ENCODE assay signal across 13 mouse cellular contexts in genomic region chr12:76085956-76086905, GRCm38 (mm10).
DNase-seq lines count a peak whose midpoint lies in the region; ATAC-seq lines count a peak whose summit lies in the region.
"Had no signal": no experiment of that assay in that cellular context is flagged by ENCODE, and none has a peak within 500 bp of the region (broad histone marks: within the 10 kb centered on the region; RNA-seq: fewer than 3 reads in every experiment).

No protein-coding gene starts in this region.

- no peak overlapping the region for H3K27ac ChIP-seq in forebrain, embryonic 10.5 days
- H3K27ac ChIP-seq: hindbrain, embryonic 10.5 days had no signal

- peaks cover 84% of the 10 kb centered on the region for H3K36me3 ChIP-seq in forebrain, embryonic 10.5 days (replicated peaks)

- no peak overlapping the region for H3K4me3 ChIP-seq in forebrain, embryonic 10.5 days
- H3K4me3 ChIP-seq: hindbrain, embryonic 10.5 days; myocyte had no signal

- no peaks in the 10 kb centered on the region for H3K9me3 ChIP-seq in forebrain, embryonic 10.5 days
- H3K9me3 ChIP-seq: hindbrain, embryonic 10.5 days had no signal

- peaks cover 26% of the 10 kb centered on the region for H3K4me1 ChIP-seq in forebrain, embryonic 10.5 days

- no peaks in the 10 kb centered on the region for H3K27me3 ChIP-seq in forebrain, embryonic 10.5 days (ENCODE audit: poor library complexity, severe bottlenecking)

- WGBS in forebrain, embryonic 10.5 days: 68% methylated on average over 15 of the region's 15 CpGs

- ATAC-seq in frontal cortex, adult (ENCODE audit: low TSS enrichment): no peak
- ATAC-seq: liver, postnatal 0 days had no signal

- DNase-seq in embryo, embryonic 10.5 days (ENCODE audit: low spot score): peak; percentile 17
- DNase-seq in embryo, embryonic 9.5 days (ENCODE audit: extremely low spot score): no peak
- peak; percentile 78 for DNase-seq in A20 (ENCODE audit: low read depth, low spot score)
- DNase-seq in fat pad, adult 2 months (ENCODE audit: extremely low read depth, low read depth, low spot score): peak; percentile 81
- DNase-seq in lung, postnatal 36 days: peak; percentile 54
- DNase-seq in cerebellum, adult 11-12 months: no peak
- DNase-seq in forebrain, embryonic 10.5 days (ENCODE audit: extremely low spot score, low spot score): no peak
- DNase-seq: gastrocnemius, postnatal 14 days; liver, postnatal 0 days; right cerebral cortex, postnatal 14 days had no signal

Comparison
In these comparisons a context has a peak if more than half of its experiments do, and no peak if none do; other contexts are left out.
1. DNase-seq: peak in embryo, embryonic 10.5 days (single experiment), A20 (single experiment), fat pad, adult 2 months (single experiment) and lung, postnatal 36 days (single experiment); none in embryo, embryonic 9.5 days (single experiment), cerebellum, adult 11-12 months (single experiment) and forebrain, embryonic 10.5 days (single experiment).